Mouse (Mus musculus): Measurements from ENCODE around the gene Itgal. TPM values are rescaled to one million over a fixed set of nuclear protein-coding genes. Genes with fewer than 3 reads are reported as not detected.
A peak's percentile ranks its signal among the peaks of the same experiment; 100 is the strongest.
"Not testable (repeated sequence)": the region's sequence is repeated elsewhere in the genome, so short reads cannot be mapped to it uniquely, and the experiment has no call there.

Gene Itgal
- polyA plus RNA-seq, 1 experiment from 2014 or later = 0.72 TPM

DNA sequence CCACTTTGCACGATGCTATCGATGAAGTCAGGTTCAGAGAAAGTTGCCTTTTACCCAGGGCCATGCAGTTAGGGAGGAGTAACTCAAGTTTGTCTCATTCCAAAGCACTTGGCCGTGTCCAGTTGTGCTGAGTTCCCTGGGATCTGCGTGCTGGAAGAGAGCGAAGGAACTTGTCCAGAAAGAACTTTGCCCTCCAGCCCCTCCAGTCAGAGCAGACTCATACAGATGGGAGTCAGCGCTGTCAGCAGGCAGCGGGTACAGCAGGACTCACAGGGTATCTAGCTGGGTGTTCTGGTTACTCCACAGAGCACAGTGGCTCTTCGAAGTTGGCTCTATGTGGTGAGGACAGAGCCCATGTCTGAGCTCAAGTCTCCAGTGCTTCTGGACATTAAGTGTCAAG is 29.5 kb downstream of the Itgal start:
- H3K27ac ChIP-seq (replicated peaks) = no peak overlapping the region
- no peaks in the 10 kb centered on the region for H3K9me3 ChIP-seq (replicated peaks)
- DNase-seq (ENCODE audit: low spot score) = no peak

DNA sequence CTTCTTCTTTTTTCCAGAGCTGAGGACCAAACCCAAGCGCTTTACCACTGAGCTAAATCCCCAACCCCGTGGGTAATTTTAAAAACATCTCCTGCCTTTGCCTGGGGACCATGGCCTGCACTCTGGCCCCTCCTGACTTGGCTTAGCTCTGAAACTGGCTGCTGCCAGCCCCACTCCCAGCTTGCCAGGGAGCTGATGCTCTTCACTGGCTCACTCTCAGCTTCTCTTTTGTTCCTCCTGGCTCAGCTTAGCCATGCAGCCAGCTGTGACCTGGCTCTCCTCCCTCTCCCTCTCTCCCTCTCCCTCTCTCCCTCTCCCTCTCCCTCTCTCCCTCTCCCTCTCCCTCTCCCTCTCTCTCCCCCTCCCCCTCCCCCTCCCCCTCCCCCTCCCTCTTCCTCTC is 30.6 kb downstream of the Itgal start:
- no peaks in the 10 kb centered on the region for H3K36me3 ChIP-seq
- peak overlapping the region; percentile 71 for H3K27ac ChIP-seq (replicated peaks)
- H3K4me3 ChIP-seq = no peak overlapping the region
- peaks cover 18% of the 10 kb centered on the region for H3K4me1 ChIP-seq
- no peaks in the 10 kb centered on the region for H3K9me3 ChIP-seq (replicated peaks)
- 26% methylated on average over 2 of the region's 2 CpGs for WGBS
- peak; percentile 40 for DNase-seq (ENCODE audit: low spot score)
- H3K27me3 ChIP-seq (ENCODE audit: low read depth, poor library complexity, severe bottlenecking) = no peaks in the 10 kb centered on the region

More for the DNA sequence above, 29.5 kb downstream of the Itgal start:
- Histone ChIP-seq H3K4me1 (peaks cover 18% of the 10 kb centered on the region), H3K4me3 (no peak overlapping the region), H3K27me3 (ENCODE audit: low read depth, poor library complexity, severe bottlenecking) (no peaks in the 10 kb centered on the region), H3K36me3 (no peaks in the 10 kb centered on the region)
- 86% methylated on average over 8 of the region's 8 CpGs for WGBS

DNA sequence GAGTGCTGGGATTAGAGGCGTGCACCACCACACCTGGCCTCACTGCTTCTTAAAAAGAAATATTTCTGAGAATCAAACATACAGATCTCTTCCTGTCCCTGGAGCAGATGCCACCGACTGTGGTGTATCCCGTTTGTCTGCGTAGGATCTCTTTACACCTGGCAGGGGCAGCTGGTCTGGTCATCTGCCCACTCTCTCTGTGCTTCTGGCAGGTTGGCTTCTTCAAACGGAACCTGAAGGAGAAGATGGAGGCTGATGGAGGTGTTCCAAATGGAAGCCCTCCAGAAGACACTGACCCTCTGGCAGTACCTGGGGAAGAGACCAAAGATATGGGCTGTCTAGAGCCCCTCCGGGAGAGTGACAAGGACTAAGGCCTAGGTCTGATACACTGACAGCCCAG is 37.2 kb downstream of the Itgal start:
- Histone ChIP-seq H3K27ac (replicated peaks) (no peak overlapping the region), H3K4me1 (no peaks in the 10 kb centered on the region), H3K27me3 (ENCODE audit: low read depth, poor library complexity, severe bottlenecking) (no peaks in the 10 kb centered on the region), H3K36me3 (no peaks in the 10 kb centered on the region), H3K9me3 (replicated peaks) (no peaks in the 10 kb centered on the region), H3K4me3 (no peak overlapping the region)
- DNase-seq (ENCODE audit: low spot score) = no peak
- 85% methylated on average over 6 of the region's 6 CpGs for WGBS

DNA sequence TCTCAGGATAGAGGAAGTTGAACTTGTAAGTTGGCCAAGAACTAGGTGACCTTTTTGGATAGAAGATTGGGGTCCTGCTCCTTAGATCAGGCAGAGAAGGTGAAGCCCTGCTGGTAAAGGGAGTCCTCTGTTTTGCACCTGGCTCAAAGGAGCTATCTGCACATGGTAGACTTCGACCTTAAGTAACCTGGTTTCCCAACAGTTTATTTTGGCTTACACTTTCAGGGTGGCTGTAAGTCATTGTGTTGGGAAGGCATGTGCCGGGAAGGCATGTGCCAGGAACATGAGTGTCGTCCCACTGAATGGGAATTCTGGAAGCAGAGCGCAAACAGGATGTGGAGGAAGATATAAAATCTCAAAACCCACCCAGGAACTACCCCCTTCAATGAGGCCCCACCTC is 39.5 kb downstream of the Itgal start:
- H3K27ac ChIP-seq (replicated peaks) = no peak overlapping the region

DNA sequence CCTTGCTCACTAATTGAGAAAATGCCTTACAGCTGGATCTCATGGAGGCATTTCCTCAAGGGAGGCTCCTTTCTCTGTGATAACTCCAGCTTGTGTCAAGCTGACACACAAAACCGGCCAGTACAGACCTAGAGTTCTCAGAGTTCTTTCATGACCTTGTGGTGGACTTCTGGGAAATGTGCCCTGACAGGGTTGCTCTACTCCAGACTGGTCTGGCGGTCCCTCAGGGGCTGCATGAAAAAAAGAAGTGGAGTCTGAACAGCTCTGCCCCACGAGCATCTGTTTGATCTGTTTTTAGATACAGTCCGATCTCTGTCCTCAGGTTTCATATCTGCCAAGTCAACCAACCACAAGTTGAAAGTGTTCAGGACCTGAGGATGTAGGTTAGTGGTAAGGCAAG is 41.6 kb downstream of the Itgal start:
- WGBS = 78% methylated on average over 4 of the region's 4 CpGs
- Histone ChIP-seq H3K36me3 (peaks cover 17% of the 10 kb centered on the region), H3K4me1 (no peaks in the 10 kb centered on the region), H3K9me3 (replicated peaks) (no peaks in the 10 kb centered on the region), H3K27ac (replicated peaks) (no peak overlapping the region), H3K27me3 (ENCODE audit: low read depth, poor library complexity, severe bottlenecking) (no peaks in the 10 kb centered on the region), H3K4me3 (no peak overlapping the region)
- DNase-seq (ENCODE audit: low spot score) = no peak

More for the DNA sequence above, 39.5 kb downstream of the Itgal start:
- no peaks in the 10 kb centered on the region for H3K27me3 ChIP-seq (ENCODE audit: low read depth, poor library complexity, severe bottlenecking)
- no peak for DNase-seq (ENCODE audit: low spot score)
- no peaks in the 10 kb centered on the region for H3K9me3 ChIP-seq (replicated peaks)
- H3K4me1 ChIP-seq = no peaks in the 10 kb centered on the region
- 95% methylated on average over 4 of the region's 4 CpGs for WGBS
- no peaks in the 10 kb centered on the region for H3K36me3 ChIP-seq
- no peak overlapping the region for H3K4me3 ChIP-seq

DNA sequence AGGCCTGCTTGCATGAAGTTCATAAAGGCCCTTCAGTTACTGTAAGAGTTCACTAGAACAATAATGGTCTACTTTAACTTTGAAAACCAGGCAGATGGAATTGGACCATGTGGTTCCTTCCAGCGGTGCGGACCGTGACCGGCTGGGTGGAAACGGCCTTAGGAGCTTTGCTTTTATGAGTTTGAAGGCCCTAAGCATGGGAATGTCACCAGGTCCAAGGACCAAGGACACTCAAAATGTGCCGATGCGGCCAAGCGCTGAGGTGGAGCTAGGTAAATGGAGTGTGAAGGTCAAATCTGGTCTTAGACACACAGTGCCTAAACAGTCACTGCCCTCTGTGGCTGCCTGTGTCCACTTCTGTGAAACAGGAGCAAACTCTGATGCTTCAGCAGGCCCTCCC is 45.3 kb downstream of the Itgal start:
- Histone ChIP-seq H3K27ac (replicated peaks) (no peak overlapping the region), H3K9me3 (replicated peaks) (no peaks in the 10 kb centered on the region), H3K4me1 (peaks cover 21% of the 10 kb centered on the region), H3K4me3 (no peak overlapping the region), H3K36me3 (peaks cover 35% of the 10 kb centered on the region), H3K27me3 (ENCODE audit: low read depth, poor library complexity, severe bottlenecking) (no peaks in the 10 kb centered on the region)
- 97% methylated on average over 8 of the region's 8 CpGs for WGBS
- DNase-seq (ENCODE audit: low spot score) = no peak

DNA sequence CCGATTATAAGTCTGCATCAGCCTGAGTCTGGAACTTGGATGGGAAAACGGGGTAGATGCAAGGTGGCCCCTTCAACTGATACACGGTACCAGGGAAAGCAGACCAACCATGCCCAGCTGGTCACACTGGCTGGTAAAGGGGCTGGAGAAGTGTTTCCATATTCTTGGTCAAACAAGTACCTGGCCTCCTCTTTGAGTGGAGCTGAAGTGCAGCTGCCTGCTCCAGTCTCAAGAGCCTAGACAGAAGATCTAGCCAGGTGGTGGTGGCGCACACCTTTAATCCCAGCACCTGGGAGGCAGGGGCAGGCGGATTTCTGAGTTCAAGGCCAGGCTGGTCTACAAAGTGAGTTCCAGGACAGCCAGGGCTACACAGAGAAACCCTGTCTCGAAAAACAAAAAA is 45.8 kb downstream of the Itgal start:
- WGBS = 85% methylated on average over 6 of the region's 6 CpGs

DNA sequence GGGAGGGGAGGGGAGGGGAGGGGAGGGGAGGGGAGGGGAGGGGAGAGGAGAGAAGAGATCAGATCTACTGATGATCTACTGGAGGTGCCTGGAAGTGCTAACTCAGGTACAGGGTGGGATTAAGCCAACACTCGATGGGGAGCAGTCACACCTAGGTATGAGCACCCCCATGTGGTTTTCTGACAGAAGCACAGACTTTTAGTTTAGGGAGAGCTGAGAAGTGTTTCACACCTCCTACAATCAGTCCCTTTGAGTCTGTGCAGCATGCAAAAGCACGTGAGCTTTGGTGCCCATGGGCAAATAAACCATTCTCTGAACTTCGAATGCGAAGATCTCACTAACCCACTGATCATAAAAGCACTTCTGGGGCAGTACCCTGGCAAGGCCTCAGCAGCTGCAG is 46.3 kb downstream of the Itgal start:
- H3K4me1 ChIP-seq = peaks cover 31% of the 10 kb centered on the region
- no peaks in the 10 kb centered on the region for H3K9me3 ChIP-seq (replicated peaks)
- H3K27me3 ChIP-seq (ENCODE audit: low read depth, poor library complexity, severe bottlenecking) = no peaks in the 10 kb centered on the region
- H3K4me3 ChIP-seq = no peak overlapping the region
- no peak for DNase-seq (ENCODE audit: low spot score)
- H3K36me3 ChIP-seq = peaks cover 35% of the 10 kb centered on the region
- H3K27ac ChIP-seq (replicated peaks) = no peak overlapping the region
- WGBS = 71% methylated on average over 4 of the region's 4 CpGs

More for the DNA sequence above, 45.8 kb downstream of the Itgal start:
- Histone ChIP-seq H3K36me3 (peaks cover 35% of the 10 kb centered on the region), H3K4me1 (peaks cover 26% of the 10 kb centered on the region)
- not testable (repeated sequence) for H3K27ac ChIP-seq (replicated peaks); DNase-seq (ENCODE audit: low spot score); H3K27me3 ChIP-seq (ENCODE audit: low read depth, poor library complexity, severe bottlenecking); H3K4me3 ChIP-seq; H3K9me3 ChIP-seq (replicated peaks)

DNA sequence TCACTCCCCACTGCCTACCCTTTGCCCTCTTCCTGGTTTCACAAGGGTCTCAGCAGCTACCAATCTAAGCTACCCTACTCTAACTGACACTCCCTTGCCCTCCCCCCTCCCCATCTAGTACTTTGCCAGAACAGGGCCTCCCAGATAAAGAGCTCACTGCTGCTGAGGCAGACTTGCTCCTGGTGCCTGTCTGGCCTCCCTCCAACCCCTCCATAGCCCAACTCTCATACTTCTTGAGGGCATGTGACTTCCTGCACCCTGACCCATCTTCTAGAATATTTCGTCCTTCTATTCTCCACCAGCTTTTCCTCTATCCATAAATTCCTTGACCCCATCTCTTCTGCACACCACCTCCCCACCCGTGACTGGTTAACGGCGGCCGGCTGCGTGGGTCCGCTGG is 46.8 kb downstream of the Itgal start:
- DNase-seq (ENCODE audit: low spot score) = no peak
- Histone ChIP-seq H3K27ac (replicated peaks) (no peak overlapping the region), H3K4me1 (peaks cover 31% of the 10 kb centered on the region), H3K36me3 (peaks cover 35% of the 10 kb centered on the region), H3K9me3 (replicated peaks) (no peaks in the 10 kb centered on the region), H3K27me3 (ENCODE audit: low read depth, poor library complexity, severe bottlenecking) (no peaks in the 10 kb centered on the region), H3K4me3 (peak overlapping the region; percentile 15; the same call in 1 of the 2 replicates)
- 94% methylated on average over 7 of the region's 7 CpGs for WGBS

DNA sequence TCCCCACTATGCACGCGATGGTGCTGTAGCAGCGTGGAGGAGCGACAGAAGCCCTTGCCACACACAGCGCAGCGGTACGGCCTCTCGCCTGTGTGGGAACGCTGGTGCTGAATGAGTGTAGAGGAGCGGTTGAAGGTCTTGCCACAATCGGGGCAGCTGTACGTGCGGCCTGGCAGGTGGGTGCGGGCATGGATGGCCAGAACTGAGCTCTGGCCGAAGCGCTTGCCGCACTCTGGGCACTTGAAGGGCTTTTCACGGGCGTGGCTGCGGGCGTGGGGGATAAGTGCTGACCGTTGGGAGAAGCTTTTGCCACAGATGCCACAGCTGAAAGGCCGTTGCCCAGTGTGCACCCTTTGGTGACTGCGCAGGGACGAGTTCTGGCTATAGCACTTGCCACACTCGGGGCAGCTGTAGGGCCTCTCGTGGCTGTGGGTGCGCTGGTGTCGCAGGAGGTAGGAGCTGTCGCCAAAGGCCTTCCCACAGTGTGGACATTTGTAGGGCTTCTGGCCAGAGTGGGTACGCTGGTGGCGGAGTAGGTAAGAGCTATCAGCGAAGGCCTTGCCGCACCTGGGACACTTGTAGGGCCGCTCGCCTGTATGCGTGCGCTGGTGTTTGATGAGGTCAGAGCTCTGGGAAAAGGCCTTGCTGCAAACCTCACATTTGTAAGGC is 47.4 kb downstream of the Itgal start:
- peaks cover 31% of the 10 kb centered on the region for H3K4me1 ChIP-seq
- 95% methylated on average over 38 of the region's 38 CpGs for whole genome bisulfite sequencing
- H3K27me3 ChIP-seq (ENCODE audit: low read depth, poor library complexity, severe bottlenecking) = no peaks in the 10 kb centered on the region
- H3K27ac ChIP-seq (replicated peaks) = no peak overlapping the region
- H3K4me3 ChIP-seq = peak overlapping the region; percentile 95; the same call in 1 of the 2 replicates
- H3K9me3 ChIP-seq (replicated peaks) = no peaks in the 10 kb centered on the region
- H3K36me3 ChIP-seq = peaks cover 35% of the 10 kb centered on the region
- DNase-seq (ENCODE audit: low spot score) = no peak

DNA sequence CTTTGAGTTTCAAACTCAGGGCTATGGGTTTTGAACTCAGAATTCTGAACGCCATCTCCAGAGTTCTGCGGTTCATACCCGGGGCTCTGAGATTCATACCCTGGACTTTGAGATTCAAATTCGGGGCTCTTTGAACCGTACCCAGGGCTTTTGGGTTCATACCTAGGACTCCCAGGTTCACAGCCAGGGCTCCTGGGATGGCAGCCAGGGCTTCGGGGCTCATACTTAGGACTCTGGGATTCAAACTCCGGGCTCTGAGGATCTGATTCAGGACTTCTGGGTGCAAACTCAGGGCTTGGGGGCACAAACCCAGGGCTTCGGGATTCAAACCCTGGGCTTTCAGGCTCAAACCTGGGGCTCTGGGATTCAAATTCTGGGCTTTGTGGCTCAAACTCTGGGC is 48.3 kb downstream of the Itgal start:
- 93% methylated on average over 8 of the region's 8 CpGs for WGBS
- peak overlapping the region; percentile 97; the same call in 1 of the 2 replicates for H3K27ac ChIP-seq (replicated peaks)
- H3K4me1 ChIP-seq = peaks cover 31% of the 10 kb centered on the region
- peaks cover 35% of the 10 kb centered on the region for H3K36me3 ChIP-seq
- peak overlapping the region; percentile 95 for H3K4me3 ChIP-seq
- no peaks in the 10 kb centered on the region for H3K27me3 ChIP-seq (ENCODE audit: low read depth, poor library complexity, severe bottlenecking)
- no peaks in the 10 kb centered on the region for H3K9me3 ChIP-seq (replicated peaks)
- DNase-seq (ENCODE audit: low spot score) = no peak

DNA sequence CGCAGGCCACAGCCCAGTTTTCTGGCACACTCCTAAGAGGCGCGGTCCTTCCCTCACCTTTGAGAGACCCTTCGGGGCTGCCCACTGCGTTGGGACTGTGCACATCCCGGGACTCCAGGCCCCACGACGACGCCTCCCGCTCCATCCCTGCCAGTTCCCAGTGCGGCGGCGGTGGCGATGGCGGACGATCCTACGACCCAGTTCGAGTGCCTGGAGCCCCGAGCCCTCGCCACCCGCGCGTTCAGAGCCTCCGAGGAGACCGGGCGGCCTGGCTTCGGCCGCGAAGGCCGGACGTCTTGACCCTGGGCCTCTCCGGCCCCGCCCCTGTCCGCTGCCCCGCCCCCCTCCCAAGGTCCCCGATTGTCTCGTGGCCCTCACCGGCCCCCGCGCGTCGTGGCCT is 49.0 kb downstream of the Itgal start:
- Histone ChIP-seq H3K4me1 (peaks cover 31% of the 10 kb centered on the region), H3K27ac (replicated peaks) (peak overlapping the region; percentile 97), H3K36me3 (peaks cover 35% of the 10 kb centered on the region), H3K9me3 (replicated peaks) (no peaks in the 10 kb centered on the region), H3K27me3 (ENCODE audit: low read depth, poor library complexity, severe bottlenecking) (no peaks in the 10 kb centered on the region), H3K4me3 (peak overlapping the region; percentile 95)
- under 1% methylated on average over 42 of the region's 42 CpGs for WGBS
- DNase-seq (ENCODE audit: low spot score) = no peak

DNA sequence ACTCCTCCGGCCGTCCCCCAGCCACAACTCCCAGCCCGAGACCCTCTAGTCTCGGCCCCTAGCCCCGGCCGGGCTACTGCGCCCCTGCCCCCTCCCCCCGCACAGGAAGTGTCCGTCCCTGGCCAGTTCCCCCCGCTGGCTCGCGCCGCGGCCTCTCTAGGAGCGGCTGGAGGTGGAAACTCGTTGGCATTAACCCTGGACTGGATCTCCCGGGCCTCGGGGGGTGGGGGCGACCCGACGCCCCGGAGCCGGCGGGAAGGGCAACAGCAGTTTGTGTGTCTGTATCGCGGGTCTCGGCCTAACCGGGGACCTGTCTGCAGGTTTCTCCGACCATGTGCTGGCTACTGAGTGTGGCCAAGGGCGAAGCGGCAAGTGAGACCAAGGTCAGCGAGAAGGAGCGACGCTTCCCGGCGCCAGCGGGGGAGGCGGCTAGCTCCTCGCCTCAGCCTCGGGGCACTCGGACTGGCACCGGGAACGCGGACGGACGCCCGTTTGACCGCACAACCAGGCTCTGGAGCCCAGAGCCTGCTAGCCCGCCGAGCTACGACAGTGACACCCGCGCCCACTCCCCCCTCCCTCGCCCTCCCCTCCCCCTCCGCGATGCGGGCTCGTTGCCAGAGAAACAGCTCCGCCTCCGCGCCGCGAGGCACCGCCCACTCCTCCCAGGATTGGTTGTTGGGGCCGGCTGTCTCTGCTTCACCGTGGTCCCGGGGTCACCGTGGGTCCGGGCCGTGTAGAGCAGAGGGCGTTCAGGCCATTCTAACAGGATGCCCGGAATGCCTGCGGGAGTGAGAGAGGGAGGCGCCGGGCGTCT is 49.7 kb downstream of the Itgal start, which contains the start of gene Zfp768:
Gene Zfp768 (minus strand): TSS at position 78 of the 814 bp plus-strand sequence.
- Histone ChIP-seq H3K36me3 (peaks cover 35% of the 10 kb centered on the region), H3K4me1 (peaks cover 31% of the 10 kb centered on the region), H3K9me3 (replicated peaks) (no peaks in the 10 kb centered on the region), H3K4me3 (peak within 1 kb of the TSS; percentile 95), H3K27ac (replicated peaks) (peak within 1 kb of the TSS; percentile 97), H3K27me3 (ENCODE audit: low read depth, poor library complexity, severe bottlenecking) (no peaks in the 10 kb centered on the region)
- under 1% methylated on average over 76 of the region's 76 CpGs for WGBS
- DNase-seq (ENCODE audit: low spot score) = peak; percentile 96

Measured in midbrain, embryonic 10.5 days (tissue).